Mouse (Mus musculus): ENCODE measurements at regions not wholly inside any gene's neighbourhood (a gene's known extent, or its start where the extent isn't known, plus 50 kb on each side); places are given as distances from the start of the nearest gene placed in this dataset.

DNA sequence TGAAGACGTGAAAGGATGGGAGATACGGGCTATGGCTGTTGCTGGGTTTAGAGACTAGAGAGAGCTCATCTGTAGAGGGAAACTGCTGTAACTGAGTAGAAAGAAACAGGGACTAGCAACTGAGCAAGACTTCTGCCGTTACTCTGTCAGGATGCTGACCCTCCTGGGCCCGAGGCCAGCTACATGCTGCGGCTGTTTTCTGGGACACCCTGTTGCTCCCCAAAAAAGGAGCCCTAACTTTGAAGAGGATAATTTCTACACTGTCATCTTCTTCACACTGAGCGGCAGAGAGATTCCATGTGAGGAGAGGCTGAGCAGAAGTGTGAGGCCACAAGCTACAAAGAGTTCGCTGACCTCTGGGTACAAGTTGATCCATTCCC lies 74.2 kb upstream of the Ralgps2 start:
- no peak for DNase-seq

- no peak for DNase-seq
These were observed 73.7 kb upstream of the Ralgps2 start for GRCm38 (mm10) chr1:157012950-157013668.

- no peak for DNase-seq
These were observed 71.8 kb upstream of the Ralgps2 start for GRCm38 (mm10) chr1:157011226-157011625.

DNA sequence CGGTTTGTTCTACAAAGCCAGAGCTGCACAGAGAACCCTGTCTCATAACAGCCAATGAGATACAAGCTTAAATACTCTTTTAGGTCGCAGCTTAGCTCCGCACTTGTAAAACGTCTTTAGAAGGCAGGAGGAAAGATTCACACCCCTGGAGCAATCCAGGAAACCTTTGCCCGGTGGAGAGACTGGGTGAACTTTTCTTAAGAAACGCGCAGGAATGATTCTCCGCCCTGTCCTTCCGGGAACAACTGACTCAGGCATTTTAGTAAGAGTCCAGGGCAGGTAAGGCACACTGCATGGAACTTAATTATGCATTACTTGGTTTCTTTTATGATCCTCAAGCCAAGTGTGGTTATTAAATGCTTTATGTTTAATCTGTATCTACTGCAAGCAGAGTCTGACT lies 70.0 kb upstream of the Ralgps2 start:
- no peak for DNase-seq

- no peak for DNase-seq
These were observed 68.7 kb upstream of the Ralgps2 start for GRCm38 (mm10) chr1:157007891-157008730.

- no peak for DNase-seq
These were observed 65.1 kb upstream of the Ralgps2 start for GRCm38 (mm10) chr1:157004312-157005074.

DNA sequence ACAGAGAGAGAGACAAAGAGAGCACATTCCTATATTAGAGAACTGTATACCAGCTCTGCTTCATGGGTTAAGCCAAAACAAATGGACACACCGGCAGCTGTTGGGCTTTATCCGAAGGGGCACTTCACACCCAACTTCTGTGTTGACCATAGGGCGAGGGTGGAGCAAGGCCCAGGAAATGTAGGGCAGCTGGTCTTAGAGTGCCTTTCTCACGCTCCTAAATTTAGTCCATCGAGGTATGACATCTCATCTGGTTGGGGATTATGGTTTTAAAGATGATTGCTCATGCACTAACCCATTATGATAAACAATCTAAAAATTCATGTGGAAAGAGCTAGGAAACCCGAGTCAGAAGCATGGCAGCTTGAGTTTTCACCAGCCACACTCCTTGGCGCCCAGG lies 63.6 kb upstream of the Ralgps2 start:
- no peak for DNase-seq

GRCm38 (mm10) chr1:157002258-157002657 lies 62.8 kb upstream of the Ralgps2 start:
- no peak for DNase-seq

- DNase-seq: no peak
These were observed 61.7 kb upstream of the Ralgps2 start for GRCm38 (mm10) chr1:157001008-157001660.

GRCm38 (mm10) chr1:156999947-157000346 lies 60.5 kb upstream of the Ralgps2 start:
- no peak for DNase-seq

DNA sequence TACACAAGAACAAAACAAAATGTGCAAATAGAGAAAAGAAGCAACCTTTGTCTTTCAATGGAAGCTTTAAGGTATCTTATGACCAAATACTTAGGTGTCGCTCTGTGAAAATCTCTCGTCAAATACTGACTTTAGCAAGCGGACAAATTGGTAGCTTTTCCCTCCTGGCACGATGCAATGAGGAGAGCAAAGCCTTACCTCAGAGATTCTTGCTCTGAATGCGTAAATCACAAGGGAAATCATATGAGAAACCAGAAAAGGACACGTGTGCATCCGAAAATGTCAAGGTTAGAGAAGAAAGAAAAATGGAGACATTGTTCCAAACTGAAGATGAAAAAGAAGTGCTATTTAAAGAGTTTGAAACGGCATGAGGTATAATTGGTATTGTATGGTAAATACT lies 59.8 kb upstream of the Ralgps2 start:
- DNase-seq: no peak

GRCm38 (mm10) chr1:156997476-156998305 lies 58.3 kb upstream of the Ralgps2 start:
- DNase-seq: no peak

- DNase-seq: no peak
These were observed 57.6 kb upstream of the Ralgps2 start for GRCm38 (mm10) chr1:156997033-156997432.

GRCm38 (mm10) chr1:156996084-156996880 lies 56.9 kb upstream of the Ralgps2 start:
- no peak for DNase-seq

GRCm38 (mm10) chr1:156995180-156995951 lies 55.9 kb upstream of the Ralgps2 start:
- DNase-seq: no peak

GRCm38 (mm10) chr1:156994644-156995016 lies 55.2 kb upstream of the Ralgps2 start:
- DNase-seq: no peak

DNA sequence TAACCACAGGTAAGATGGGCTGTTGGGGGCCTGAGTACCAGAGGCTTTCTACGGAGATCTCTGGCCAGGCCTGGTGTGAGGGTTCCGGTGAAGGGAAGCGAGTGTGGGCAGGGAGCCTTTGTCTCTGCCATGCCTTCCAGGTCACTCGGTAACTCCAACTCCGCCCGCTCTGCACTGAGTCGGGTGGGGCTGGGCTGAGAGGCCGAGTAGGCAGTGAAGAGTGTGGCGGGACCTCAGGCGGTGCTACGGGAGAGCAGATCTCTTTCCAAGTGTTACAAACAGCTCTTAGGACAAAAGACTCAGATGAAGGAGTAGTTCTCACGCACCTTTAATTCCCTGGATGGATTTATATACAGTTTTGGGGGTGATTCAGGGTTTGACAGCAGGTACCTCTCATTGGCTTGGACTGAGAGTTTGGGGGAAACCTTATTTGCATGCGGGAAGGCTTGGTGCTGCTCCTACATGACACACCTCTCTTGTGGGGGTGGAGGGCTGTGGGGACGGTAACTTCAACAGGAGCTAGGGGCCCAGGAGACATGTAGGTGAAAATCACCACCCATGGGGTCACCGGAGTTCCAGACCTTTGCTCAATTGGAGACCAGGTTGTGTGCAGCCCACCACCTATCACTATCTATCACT lies 54.7 kb upstream of the Ralgps2 start:
- DNase-seq: no peak

DNA sequence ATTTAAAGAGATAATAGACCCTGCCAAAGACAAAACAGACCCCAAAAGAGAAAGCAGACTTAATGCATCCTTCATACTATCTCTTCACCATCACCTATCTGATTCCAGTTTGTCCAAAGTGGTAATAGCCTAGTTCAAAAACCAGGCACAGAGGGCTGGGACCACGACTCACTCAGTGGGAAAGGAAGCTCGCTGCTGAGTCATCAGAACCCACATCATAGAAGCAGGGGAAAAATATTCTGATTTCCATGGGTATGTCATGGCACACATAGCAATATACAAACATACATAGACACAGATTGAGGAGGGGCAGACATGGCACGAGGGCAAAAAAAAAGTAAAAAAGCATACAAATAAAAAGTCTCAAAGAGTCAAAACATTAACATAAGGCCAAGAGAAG lies 53.7 kb upstream of the Ralgps2 start:
- DNase-seq: no peak

DNA sequence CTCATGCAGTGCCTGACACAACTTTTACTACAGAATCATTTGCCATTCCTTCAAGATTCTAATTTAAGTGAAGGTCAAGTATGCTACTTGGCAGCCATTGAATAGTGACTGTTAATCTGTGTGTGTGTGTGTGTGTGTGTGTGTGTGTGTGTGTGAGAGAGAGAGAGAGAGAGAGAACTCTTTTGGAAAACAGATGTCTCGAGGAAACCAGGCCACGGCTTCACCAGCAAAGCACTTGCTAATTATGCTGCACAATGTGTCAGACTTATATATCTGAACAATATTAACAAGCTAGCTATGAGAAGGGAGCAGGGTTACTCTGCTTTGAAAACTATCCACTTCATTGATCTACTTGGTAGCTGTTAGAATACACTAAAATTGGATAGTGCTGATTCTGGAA lies 53.1 kb upstream of the Ralgps2 start:
- no peak for DNase-seq
